Mouse (Mus musculus): ENCODE data around the gene Snx15.

GRCm38 (mm10) chr19:6104476-6104875 lies 23.6 kb downstream of the Snx15 start:
- no peak for TF ChIP-seq POLR2A (IDR thresholded peaks at IDR 0.05; ENCODE audit: control insufficient read depth, low read depth, low read length)
- TF ChIP-seq CTCF (IDR thresholded peaks at IDR 0.05; ENCODE audit: control insufficient read depth, insufficient read depth, insufficient replicate concordance, low read depth, low read length) = no peak
